Mouse (Mus musculus) neutrophil, adult 5-6 weeks (primary cell): ENCODE data around the gene Ankle1. TPM values are rescaled to one million over a fixed set of nuclear protein-coding genes. Genes with fewer than 3 reads are reported as not detected.

ENCODE experiments used
- ATAC-seq: fragments of 151-379, 151-347 bp; 2 replicates; pipeline ENCODE4 v1.8.0; 2017; ENCODE audit warnings: mild to moderate bottlenecking, moderate TSS enrichment; ENCODE audit not compliant: insufficient number of reproducible peaks, poor library complexity, low FRiP score, severe bottlenecking; ENCODE audit errors: extremely low read depth
- total RNA-seq: library from RNA; stranded (forward); fragments of 200-1000 nt; gene quantifications from 2 replicates; pipeline ENCODE4 v1.2.3, GENCODE M21; 2017

Ankle1 gene
- total RNA-seq, 1 experiment from 2014 or later: not detected

- ATAC-seq: no peak
Measured at GRCm38 (mm10) chr8:71403107-71403885, 2.5 kb upstream of the Ankle1 start.

GRCm38 (mm10) chr8:71404011-71404410 lies 1.8 kb upstream of the Ankle1 start:
- no peak for ATAC-seq

DNA sequence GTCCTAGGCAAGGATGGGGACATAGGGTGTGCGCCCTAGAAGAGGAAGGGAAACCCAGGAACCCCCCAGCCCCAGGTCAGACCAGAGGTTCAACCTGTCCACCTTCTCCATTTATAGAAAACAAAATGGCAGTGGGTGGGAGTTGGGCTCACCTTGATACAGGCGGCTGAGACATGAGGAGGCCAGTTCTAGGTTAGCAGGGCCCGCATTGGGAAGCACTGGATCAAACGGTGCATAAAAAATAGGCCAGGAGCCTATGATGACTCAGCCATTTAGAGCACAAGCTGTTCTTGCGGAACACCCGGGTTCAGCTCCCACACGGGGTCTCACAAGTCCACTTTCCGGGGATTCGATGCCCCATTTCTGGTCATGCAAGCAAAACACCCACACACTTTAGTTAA lies 859 bp upstream of the Ankle1 start:
- no peak for ATAC-seq

DNA sequence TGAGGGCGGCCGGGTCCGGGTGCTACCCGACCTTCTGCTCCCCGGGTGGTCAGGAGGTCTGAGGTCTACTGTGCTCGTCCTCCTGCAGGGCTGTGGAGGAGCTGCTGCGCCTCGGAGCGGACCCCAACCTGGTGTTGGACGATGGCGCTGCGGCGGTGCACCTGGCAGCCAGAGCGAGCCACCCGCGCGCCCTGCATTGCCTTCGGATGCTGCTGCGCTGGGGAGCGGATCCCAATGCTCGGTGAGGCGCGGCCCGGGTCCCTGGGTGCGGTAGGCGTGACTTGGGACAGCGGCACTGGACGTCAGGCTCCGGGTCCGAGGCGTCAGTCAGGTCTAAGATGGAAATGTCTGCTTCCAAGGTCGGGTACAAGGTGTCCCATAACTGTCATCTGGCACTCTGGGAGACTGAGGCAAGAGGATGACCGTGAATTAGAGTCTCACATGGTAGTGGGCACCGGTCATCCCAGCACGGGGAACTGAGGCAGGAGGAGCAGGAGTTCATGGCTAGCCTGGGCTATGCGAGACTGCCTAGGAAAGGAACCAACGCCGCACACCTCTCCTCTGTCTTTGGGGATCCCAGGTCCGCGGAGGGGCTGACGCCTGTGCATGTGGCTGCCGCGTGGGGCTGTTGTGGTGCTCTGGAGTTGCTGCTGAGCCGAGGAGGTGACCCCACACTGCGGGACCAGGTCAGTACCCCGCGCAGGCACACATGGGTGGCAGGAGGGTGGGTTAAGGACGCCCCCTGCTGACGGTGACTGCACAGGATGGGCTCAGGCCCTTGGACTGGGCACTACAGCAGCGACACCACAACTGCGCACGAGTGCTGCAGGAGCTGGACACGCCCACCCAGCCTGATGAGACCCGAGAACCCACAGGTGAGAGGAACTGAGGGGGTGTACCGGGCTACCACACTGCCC lies 547 bp downstream of the Ankle1 start:
- ATAC-seq: peak; percentile 35; the same call in 1 of the 2 replicates

GRCm38 (mm10) chr8:71407441-71407840 lies 1.6 kb downstream of the Ankle1 start:
- ATAC-seq: no peak

- ATAC-seq: no peak
Measured at GRCm38 (mm10) chr8:71408231-71408630, 2.4 kb downstream of the Ankle1 start.

DNA sequence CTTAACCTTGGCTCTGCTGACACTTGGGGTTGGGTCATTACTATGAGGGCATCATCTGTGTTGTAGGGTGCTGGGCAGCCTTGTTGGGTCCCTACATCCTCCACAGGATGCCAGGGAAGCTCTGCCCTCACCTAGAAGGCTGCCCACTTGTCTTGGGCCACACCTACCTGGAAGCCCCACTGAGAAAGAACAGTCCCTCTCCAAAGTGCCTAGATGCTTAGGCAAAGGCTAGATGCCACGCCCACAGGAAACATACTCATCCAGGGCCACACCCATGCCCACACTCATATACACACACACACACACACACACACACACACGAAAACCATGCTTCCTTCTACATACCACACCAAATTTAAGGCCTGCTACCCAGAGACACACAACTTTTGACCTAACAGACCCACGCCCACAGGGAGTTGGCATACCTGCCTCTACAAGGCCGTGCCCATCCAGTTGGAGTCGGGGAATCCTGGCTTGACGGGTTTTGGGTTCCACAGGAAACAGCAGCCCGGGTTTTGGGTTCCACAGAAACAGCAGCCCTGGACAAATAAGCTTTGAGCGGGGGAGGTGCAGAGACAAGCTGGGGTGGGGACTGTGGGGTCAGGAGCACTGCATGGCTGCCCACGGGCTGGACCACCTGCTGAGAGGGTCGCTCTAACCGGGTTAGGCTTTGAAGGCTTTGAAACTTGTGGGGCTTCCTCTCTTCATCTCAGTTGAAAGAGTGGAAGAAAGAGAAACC lies 5.9 kb downstream of the Ankle1 start:
- ATAC-seq: no peak

- ATAC-seq: no peak
Measured at GRCm38 (mm10) chr8:71422121-71422520, 16.3 kb downstream of the Ankle1 start.

- 0 out of 2 replicates have a peak, but pooled peaks have one; percentile 58 for ATAC-seq
Measured at GRCm38 (mm10) chr8:71432935-71433334, 27.1 kb downstream of the Ankle1 start.

DNA sequence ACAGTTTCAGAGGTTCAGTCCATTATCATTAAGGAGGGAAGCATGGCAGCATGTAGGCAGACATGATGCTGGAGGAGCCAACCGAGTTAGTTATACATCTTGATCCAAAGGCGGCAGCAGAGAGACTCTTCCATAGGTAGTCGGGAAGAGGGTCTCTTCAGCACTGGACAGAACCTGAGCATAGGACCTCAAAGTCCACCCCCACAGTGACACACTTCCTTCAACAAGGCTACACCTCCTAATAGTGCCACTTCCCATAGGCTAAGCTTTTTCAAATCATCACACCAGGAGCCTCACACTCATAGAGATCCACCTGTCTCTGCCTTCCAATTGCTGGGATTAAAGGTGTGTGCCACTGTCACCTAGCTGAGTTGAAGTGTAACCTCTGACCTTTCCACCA lies 31.2 kb downstream of the Ankle1 start:
- ATAC-seq: no peak

GRCm38 (mm10) chr8:71441404-71441803 lies 35.6 kb downstream of the Ankle1 start:
- peak; percentile 87 for ATAC-seq

DNA sequence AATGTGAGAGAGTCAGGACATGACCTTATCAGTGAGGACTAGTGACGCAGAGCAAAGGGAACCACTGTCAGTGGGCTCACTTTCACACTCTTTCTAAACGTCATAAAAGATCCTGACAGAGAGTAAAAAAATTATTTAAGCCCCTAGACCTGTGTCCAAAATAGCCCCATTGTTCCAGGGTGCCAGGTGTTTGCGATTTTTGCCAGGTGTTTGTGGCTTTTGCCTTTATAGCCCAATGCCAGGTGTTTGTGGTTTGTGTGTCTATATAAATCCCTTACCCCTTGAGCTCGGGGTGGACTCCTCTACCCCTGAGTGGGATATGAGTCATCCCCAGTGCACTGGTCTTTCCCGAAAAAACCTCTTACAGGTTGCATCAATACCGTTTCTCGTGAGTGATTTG lies 39.3 kb downstream of the Ankle1 start:
- no peak for ATAC-seq

GRCm38 (mm10) chr8:71451337-71451736 lies 45.5 kb downstream of the Ankle1 start:
- ATAC-seq: no peak

- ATAC-seq: no peak
Measured at GRCm38 (mm10) chr8:71451777-71452176, 46.0 kb downstream of the Ankle1 start.

DNA sequence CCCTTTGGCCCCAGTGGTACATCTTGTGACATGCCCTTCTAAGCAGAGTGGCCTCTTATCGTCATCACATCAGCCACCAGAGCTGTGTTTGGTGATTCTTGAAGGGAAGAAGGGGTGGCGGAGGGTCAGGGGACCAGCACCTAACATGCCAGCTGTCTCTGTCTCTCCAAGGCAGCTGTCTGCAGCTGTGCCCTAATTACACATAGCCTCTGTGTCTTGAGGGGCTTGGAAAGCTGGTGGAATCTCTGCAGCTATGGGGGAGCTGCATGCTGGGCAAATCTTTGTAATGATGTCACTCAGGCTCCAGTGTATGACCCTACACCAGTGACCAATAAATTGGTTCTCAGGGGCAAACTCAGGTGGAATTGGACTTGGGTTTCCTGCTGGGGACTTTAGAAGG lies 46.9 kb downstream of the Ankle1 start:
- no peak for ATAC-seq

DNA sequence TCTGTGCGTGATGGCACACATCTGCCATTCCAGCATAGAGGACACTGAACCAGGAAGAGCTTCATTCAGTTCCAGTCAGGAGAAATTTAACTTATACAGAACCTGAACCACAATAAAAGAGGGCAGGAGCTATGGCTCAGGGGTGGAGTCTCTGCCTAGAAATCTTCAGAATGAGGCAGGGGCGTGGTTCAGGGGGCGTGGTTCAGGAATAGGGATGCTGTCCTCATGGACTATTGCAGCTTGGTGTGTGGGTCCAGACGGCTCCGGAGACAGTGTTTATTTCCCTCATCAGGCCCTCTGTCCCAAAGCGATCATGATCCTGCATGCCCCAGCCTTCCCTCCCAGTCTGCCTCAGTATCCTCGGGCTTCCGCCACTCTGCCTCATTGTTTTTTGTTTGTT lies 48.9 kb downstream of the Ankle1 start:
- no peak for ATAC-seq

DNA sequence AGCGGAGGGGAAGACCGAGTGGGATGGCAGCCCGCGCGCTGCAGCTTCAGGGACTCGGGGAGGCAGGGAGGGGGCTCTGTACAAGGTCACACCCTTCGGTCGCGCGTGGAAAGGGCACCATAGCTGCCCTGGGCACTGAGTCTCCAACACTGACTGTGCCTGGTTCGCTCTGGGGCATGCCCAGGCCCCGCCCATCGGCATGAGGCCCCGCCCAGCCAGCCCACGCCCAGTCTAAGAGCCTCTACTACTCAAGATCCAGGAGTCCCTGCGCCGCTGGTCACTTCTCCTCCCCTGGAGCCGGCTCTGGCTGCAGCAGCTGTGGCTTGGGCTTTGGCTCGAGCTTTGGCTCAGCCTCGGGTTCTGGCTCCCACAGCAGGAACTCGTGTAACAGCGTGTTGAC lies 51.1 kb downstream of the Ankle1 start:
- no peak for ATAC-seq

DNA sequence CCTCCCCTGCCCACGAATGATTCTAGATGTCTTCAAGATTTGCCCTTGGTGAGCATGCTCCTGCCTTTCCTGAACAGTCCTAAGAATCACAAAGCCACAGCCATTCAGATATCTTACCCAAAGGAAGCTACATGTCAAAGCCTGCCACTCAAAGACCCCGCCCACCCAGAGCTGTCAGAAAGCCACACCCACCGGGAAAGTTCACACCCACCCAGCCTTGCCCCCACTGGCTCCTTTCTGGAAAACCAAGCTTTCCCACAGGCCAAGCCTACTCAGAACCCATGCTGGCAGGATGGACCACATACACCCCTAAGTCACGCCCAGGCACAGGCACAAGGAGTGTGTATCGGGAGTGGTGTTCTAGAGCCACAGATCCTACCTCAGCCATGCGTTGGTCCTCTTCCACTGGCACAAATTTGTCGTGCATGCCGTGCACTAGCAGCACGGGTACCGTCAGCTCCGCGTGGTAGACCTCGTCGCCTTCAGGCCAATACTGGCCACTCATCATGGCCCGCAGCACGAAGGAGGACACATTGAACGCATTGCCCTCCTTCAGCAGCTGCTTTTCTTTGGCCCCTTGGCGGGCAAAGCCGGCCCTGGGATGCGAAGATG lies 52.0 kb downstream of the Ankle1 start:
- no peak for ATAC-seq
